Mouse (Mus musculus) right cerebral cortex, postnatal 36 days (tissue): ENCODE measurements around the gene Dynlt1a.
A peak's percentile ranks its signal among the peaks of the same experiment; 100 is the strongest.
"Not testable (repeated sequence)": the region's sequence is repeated elsewhere in the genome, so short reads cannot be mapped to it uniquely, and the experiment has no call there.

Experiments
- DNase-seq, 2 experiments: peaks; one replicate each; pipeline ENCODE4 v3.0.0; 2022; ENCODE audit warnings: low spot score in 2 of 2, mixed read lengths in 1 of 2

Gene Dynlt1a

GRCm38 (mm10) chr17:6289045-6289444, 28.3 kb downstream of the Dynlt1a start:
- DNase-seq = not testable (repeated sequence)

DNA sequence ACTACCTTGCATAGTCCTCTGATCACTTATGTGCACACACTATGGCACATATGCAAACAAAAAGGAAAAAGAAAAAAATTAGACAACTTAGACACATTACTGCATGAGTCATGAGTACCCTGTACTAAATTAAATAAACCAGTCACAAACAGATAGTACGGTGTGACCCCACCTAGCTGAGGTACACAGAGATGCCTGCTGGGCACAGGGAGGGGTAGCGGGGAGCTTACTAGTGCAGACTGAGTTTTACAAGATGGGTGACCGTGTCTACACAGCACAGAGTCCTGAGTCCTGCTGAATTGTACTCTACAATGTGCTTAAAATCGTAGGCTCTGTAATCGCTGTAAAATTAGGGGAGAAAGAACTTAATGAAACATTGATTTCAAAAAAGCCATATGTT, 31.1 kb downstream of the Dynlt1a start:
- DNase-seq = not testable (repeated sequence)

- DNase-seq = not testable (repeated sequence)
These were observed 34.2 kb downstream of the Dynlt1a start for GRCm38 (mm10) chr17:6283137-6283536.

GRCm38 (mm10) chr17:6280513-6280912, 36.8 kb downstream of the Dynlt1a start:
- not testable (repeated sequence) for DNase-seq

DNA sequence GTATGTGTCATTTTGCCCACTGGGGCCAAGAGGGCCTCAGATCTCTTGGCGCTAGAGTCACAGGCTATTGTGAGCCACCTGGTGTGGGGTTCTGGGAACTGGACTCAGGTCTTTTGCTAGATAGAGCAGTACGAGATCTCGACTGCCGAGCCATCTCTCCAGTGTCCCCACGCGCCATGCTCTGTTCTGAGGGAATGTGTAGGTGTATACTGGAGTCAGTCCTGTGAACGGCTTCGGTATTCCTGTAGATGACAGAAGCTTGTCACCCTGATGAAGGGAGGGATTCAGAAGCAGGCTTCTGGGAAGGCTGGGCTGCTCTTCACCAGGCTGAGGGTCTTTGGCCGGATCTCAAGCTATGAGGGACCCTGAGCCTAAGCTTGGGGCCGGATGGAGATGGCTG, 37.5 kb downstream of the Dynlt1a start:
- not testable (repeated sequence) for DNase-seq

DNA sequence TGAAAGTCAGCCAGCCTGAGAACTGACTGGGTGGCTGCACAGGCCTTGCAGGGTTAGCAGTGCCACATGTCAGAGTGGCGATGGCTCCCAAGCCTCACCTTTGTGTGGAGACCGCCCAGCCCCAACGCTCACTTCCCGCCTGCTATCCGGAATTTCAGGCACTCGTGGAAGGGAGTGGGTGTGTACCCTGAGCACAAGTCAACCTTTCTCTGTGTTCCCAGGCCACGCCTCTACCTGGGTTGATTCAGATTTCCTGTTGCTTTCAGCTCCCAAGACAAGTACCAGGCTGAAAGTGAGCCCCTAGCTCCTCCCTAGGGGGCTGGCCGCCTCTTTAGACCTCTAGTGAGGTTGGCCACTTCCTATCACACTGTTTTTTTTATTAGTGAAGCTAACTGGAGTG, 38.1 kb downstream of the Dynlt1a start:
- not testable (repeated sequence) for DNase-seq

DNA sequence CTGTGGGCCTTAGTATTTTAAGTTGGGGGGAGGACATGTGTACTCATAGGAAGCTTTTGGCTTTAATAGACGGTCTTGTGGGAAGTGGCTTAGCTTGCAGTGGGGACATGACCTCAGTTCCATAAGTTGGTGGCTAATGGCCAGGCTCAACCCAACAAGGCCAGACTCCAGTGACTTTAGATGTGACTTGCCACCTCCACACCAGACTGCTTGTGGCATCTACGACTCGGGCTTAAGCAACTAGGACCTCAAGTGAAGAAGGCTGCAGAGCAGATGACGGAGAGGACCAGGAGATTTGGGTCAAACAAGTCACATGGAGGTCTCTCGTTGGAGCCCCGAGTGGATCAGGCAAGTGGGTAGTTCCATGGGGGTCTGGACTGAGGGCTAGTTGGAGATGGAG, 42.6 kb downstream of the Dynlt1a start:
- not testable (repeated sequence) for DNase-seq

DNA sequence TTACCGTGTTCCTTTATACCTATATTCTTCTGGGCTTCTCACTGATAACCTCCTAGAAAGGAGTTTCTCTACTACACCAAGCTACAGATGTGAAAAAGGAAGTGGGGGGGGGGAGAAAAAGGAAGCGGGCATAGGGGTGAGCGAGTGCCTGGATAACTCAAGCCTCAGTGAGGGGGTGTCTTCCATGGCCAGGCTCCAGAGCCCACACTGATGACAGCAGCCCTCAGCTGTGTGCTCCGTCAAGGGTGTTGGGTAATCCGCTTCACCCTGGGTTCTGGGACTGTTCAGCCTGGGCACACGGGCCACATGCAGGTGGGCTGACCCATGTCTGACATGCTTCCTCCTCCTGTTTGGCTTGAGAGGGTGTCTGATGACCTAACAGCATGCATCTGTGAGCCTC, 45.3 kb downstream of the Dynlt1a start:
- DNase-seq = not testable (repeated sequence)

DNA sequence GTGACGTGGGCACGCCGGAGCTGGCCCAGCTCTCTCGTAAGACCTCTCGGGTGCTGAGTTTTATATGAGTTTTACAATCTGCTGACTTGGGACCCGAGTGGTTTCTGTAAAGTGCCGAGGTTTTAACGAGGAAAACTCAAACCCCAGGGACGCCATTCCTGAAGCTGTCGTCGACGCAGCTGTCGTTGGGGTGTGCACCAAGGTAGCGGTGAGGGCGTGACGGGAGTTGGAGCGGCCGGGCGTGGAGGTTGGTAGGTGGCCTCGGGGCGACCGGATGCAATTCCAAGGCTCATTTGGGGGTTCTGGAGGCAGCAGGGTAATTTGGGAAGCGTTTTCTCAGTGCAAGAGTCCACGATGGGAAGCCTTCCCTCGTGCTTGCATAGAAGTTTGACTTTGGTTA, 46.5 kb downstream of the Dynlt1a start:
- DNase-seq = not testable (repeated sequence)

DNA sequence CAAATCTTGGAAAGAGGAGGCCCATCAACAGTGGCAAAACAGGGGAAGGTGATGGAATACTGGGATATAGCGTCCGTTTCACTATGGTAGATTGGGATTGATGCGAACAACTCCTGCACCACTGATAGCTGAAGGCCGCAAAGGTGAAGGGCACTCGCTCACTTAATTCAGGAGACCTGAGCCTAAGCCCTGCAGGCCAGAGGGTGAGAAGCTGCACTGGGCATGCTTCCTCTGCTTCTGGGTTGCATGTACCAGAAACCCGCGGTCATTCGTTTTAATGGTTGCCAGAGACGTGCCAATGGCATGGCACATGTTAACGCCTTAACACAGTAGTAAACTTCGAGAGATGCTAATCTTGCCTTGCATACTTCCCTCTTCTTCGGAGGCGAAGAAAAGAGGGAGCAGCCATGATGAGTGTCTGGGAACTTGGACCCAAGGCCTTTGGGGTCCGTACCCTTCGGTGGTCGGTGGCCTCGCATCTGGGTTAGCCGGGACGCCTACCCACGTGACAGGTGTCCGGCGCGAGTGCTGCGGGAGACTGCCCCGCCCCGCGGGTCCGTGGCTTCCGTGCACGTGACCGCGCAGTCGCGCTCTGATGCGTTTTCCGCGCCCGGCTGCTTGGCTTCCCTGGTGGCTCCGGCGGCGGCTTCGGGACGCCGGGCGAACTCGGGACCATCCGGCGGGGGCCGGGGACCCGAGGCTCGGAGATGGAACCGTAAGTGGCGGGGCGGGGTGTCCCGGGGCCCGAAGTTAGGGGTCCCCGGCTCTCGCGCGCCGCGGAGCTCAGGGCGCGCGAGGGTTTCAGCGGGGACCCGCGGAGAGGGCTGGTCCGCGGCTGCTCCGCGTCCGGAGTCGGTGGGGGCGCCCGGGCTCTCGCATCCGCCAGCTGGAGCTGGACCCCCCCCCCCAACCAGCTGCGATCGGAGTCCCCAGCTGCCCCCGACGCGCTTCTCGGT, 47.1 kb downstream of the Dynlt1a start:
- not testable (repeated sequence) for DNase-seq

DNA sequence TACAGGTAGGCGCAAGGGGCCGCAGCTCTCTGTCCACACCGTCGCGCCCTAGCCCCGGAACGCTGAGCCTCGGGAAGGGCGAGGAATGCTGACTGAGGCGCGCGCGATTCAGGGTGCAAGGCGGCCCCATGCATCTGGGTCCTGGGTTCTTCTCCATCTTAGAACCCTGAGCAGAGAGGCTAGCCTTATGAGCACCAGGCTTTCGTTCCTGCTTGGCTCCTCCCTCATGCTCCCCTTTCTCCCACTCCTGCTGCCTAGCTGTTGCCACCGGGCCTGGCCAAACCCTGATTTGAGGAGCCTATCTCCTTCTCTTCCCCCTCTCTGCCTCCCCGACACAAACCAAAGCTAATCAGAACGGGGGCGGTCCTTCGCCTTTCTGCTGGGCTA, 60.2 kb downstream of the Dynlt1a start:
- DNase-seq = peak; percentile 73

DNA sequence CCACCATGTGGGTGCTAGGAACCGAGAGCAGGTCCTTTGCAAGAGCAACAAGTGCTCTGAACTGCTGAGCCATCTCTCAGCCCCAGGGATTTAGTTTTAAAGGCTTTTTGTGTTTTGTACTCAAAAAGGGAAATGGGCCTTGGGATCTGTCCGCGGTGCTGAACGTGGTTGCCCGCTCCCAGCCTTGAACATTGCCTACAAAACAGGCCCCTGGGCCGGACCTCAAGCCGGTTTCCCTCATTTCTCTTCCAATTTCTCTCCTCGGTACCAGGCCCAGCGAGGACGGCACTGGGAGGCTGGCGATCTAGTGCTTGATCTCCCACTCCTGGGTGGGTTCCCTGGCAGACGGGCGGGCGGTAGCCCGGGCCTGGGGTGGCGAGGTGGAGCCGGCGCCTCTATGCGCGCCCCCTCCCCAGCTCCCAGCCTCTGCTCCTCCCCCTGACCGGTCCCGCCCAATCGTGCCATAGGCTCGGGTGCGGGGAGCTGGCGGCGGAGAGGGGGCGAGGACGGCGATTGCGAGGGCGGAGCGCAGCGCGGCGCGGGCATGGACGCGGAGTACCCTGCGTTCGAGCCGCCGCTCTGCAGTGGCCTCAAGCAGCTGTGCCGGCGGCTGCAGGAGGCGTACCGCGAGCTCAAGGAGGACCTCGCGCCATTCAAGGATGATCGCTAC, 60.8 kb downstream of the Dynlt1a start, which contains the start of gene Tmem181a:
Tmem181a (plus strand) TSS at position 461 of the 670 bp plus-strand sequence.
- not testable (repeated sequence) for DNase-seq
